Mouse (Mus musculus) forebrain, embryonic 10.5 days (tissue): ENCODE measurements around the gene BC051019. TPM values are rescaled to one million over a fixed set of nuclear protein-coding genes. Genes with fewer than 3 reads are reported as not detected.

Experiments
- DNase-seq: peaks from one replicate; pipeline ENCODE4 v3.0.0-alpha.2; 2017; ENCODE audit warnings: low spot score; ENCODE audit errors: extremely low spot score
- H3K27ac ChIP-seq: fragments of 300-500 bp; sonication (generic); 2 replicates; pipeline ENCODE4 v1.5.1; 2016; ENCODE audit warnings: mild to moderate bottlenecking
- H3K27me3 ChIP-seq: fragments of 300-500 bp; sonication (generic); 2 replicates; pipeline ENCODE4 v1.6.1; 2016; ENCODE audit warnings: mild to moderate bottlenecking; ENCODE audit not compliant: poor library complexity, severe bottlenecking
- H3K36me3 ChIP-seq: fragments of 300-500 bp; sonication (generic); replicated peaks from 2 replicates; pipeline ENCODE4 v1.6.1; 2016; ENCODE audit warnings: mild to moderate bottlenecking, moderate library complexity
- H3K4me1 ChIP-seq: fragments of 300-500 bp; sonication (generic); 2 replicates; pipeline ENCODE4 v1.6.1; 2016
- H3K4me3 ChIP-seq: fragments of 300-500 bp; sonication (generic); 2 replicates; pipeline ENCODE4 v1.5.1; 2016; ENCODE audit warnings: mild to moderate bottlenecking, moderate library complexity
- H3K9me3 ChIP-seq: fragments of 300-500 bp; sonication (generic); 2 replicates; pipeline ENCODE4 v1.6.1; 2016; ENCODE audit warnings: mild to moderate bottlenecking, moderate library complexity
- WGBS: fragments of 180-500 bp; shearing (Covaris S2); methylation state at CpG from one replicate; pipeline ENCODE4 v1.1.7; 2016; 5-methylcytosine and 5-hydroxymethylcytosine counted together
- polyA plus RNA-seq: library from polyadenylated mRNA; unstranded; fragments of >200 nt; fragmentation: Nextera tagmentation; extraction: Ambion mirVana; gene quantifications from 2 replicates; pipeline ENCODE4 v1.2.1, GENCODE M21; 2016

The BC051019 gene
- polyA plus RNA-seq, result 0.20 and 0.25 TPM in 2 replicates

- no peaks in the 10 kb centered on the region for H3K36me3 ChIP-seq
- no peak for DNase-seq
- 98% methylated on average over 5 of the region's 5 CpGs for WGBS
- no peak within 1 kb of the TSS for H3K4me3 ChIP-seq
- no peaks in the 10 kb centered on the region for H3K27me3 ChIP-seq
- H3K27ac ChIP-seq, result no peak within 1 kb of the TSS
- H3K4me1 ChIP-seq, result no peaks in the 10 kb centered on the region
- H3K9me3 ChIP-seq, result peaks cover 5% of the 10 kb centered on the region; the same call in 1 of the 2 replicates
Measured at GRCm38 (mm10) chr7:109723697-109724096, at the start of gene BC051019. Gene BC051019 (minus strand): TSS chr7:109723850.

GRCm38 (mm10) chr7:109772251-109772650 lies 48.6 kb upstream of the BC051019 start:
- no peaks in the 10 kb centered on the region for H3K27me3 ChIP-seq
- no peak overlapping the region for H3K27ac ChIP-seq
- H3K9me3 ChIP-seq, result no peaks in the 10 kb centered on the region
- no peaks in the 10 kb centered on the region for H3K4me1 ChIP-seq
- H3K4me3 ChIP-seq, result no peak overlapping the region
- DNase-seq, result no peak
- no peaks in the 10 kb centered on the region for H3K36me3 ChIP-seq

- H3K27me3 ChIP-seq, result no peaks in the 10 kb centered on the region
- 68% methylated on average over 2 of the region's 2 CpGs for WGBS
- no peak overlapping the region for H3K27ac ChIP-seq
- no peaks in the 10 kb centered on the region for H3K36me3 ChIP-seq
- DNase-seq, result no peak
- H3K9me3 ChIP-seq, result no peaks in the 10 kb centered on the region
- no peak overlapping the region for H3K4me3 ChIP-seq
- no peaks in the 10 kb centered on the region for H3K4me1 ChIP-seq
Measured at GRCm38 (mm10) chr7:109768699-109769383, 45.2 kb upstream of the BC051019 start.

- 86% methylated on average over 7 of the region's 7 CpGs for WGBS
- H3K27ac ChIP-seq, result no peak overlapping the region
- H3K27me3 ChIP-seq, result no peaks in the 10 kb centered on the region
- no peaks in the 10 kb centered on the region for H3K4me1 ChIP-seq
- H3K36me3 ChIP-seq, result no peaks in the 10 kb centered on the region
- no peak for DNase-seq
- H3K4me3 ChIP-seq, result no peak overlapping the region
- no peaks in the 10 kb centered on the region for H3K9me3 ChIP-seq
Measured at GRCm38 (mm10) chr7:109767575-109768350, 44.1 kb upstream of the BC051019 start.

- no peak overlapping the region for H3K4me3 ChIP-seq
- WGBS, result 73% methylated on average over 2 of the region's 2 CpGs
- no peaks in the 10 kb centered on the region for H3K27me3 ChIP-seq
- no peak for DNase-seq
- no peaks in the 10 kb centered on the region for H3K4me1 ChIP-seq
- H3K9me3 ChIP-seq, result no peaks in the 10 kb centered on the region
- no peaks in the 10 kb centered on the region for H3K36me3 ChIP-seq
- no peak overlapping the region for H3K27ac ChIP-seq
Measured at GRCm38 (mm10) chr7:109764009-109764408, 40.4 kb upstream of the BC051019 start.

- H3K36me3 ChIP-seq, result no peaks in the 10 kb centered on the region
- peaks cover 17% of the 10 kb centered on the region for H3K4me1 ChIP-seq
- H3K27me3 ChIP-seq, result no peaks in the 10 kb centered on the region
- H3K4me3 ChIP-seq, result no peak overlapping the region
- DNase-seq, result no peak
- H3K27ac ChIP-seq, result no peak overlapping the region
- WGBS, result 92% methylated on average over 3 of the region's 3 CpGs
- no peaks in the 10 kb centered on the region for H3K9me3 ChIP-seq
Measured at GRCm38 (mm10) chr7:109756291-109756690, 32.6 kb upstream of the BC051019 start.

GRCm38 (mm10) chr7:109754034-109754433 lies 30.4 kb upstream of the BC051019 start:
- no peak overlapping the region for H3K27ac ChIP-seq
- peaks cover 20% of the 10 kb centered on the region for H3K4me1 ChIP-seq
- 93% methylated on average over 8 of the region's 8 CpGs for WGBS

GRCm38 (mm10) chr7:109752008-109752925 lies 28.6 kb upstream of the BC051019 start, which contains the start of gene Tmem9b:
Gene Tmem9b (minus strand): TSS chr7:109752875.
- Histone ChIP-seq H3K36me3 (no peaks in the 10 kb centered on the region), H3K27ac (peak within 1 kb of the TSS; percentile 92), H3K27me3 (no peaks in the 10 kb centered on the region), H3K4me1 (peaks cover 20% of the 10 kb centered on the region), H3K9me3 (no peaks in the 10 kb centered on the region), H3K4me3 (peak within 1 kb of the TSS; percentile 93)
- peak; percentile 74 for DNase-seq
- under 1% methylated on average over 74 of the region's 74 CpGs for WGBS

More at GRCm38 (mm10) chr7:109754034-109754433, 30.4 kb upstream of the BC051019 start:
- Histone ChIP-seq H3K27me3 (no peaks in the 10 kb centered on the region), H3K4me3 (no peak overlapping the region), H3K9me3 (no peaks in the 10 kb centered on the region), H3K36me3 (no peaks in the 10 kb centered on the region)
- DNase-seq, result no peak

- Histone ChIP-seq H3K4me1 (peaks cover 20% of the 10 kb centered on the region), H3K36me3 (no peaks in the 10 kb centered on the region; the same call in 1 of the 2 replicates), H3K4me3 (peak overlapping the region; percentile 93), H3K27me3 (no peaks in the 10 kb centered on the region), H3K9me3 (no peaks in the 10 kb centered on the region), H3K27ac (peak overlapping the region; percentile 92)
- DNase-seq, result no peak
- WGBS, result 4% methylated on average over 13 of the region's 13 CpGs
Measured at GRCm38 (mm10) chr7:109751427-109752007, 27.9 kb upstream of the BC051019 start.

- Histone ChIP-seq H3K4me1 (peaks cover 12% of the 10 kb centered on the region), H3K36me3 (peaks cover 23% of the 10 kb centered on the region), H3K27ac (no peak overlapping the region), H3K9me3 (no peaks in the 10 kb centered on the region), H3K27me3 (no peaks in the 10 kb centered on the region), H3K4me3 (no peak overlapping the region)
- DNase-seq, result no peak
- 69% methylated on average over 1 of the region's 1 CpGs for WGBS
Measured at GRCm38 (mm10) chr7:109747747-109748146, 24.1 kb upstream of the BC051019 start.

GRCm38 (mm10) chr7:109741703-109742102 lies 18.1 kb upstream of the BC051019 start:
- no peaks in the 10 kb centered on the region for H3K4me1 ChIP-seq
- no peak for DNase-seq
- no peaks in the 10 kb centered on the region for H3K27me3 ChIP-seq
- no peaks in the 10 kb centered on the region for H3K9me3 ChIP-seq
- H3K36me3 ChIP-seq, result peaks cover 36% of the 10 kb centered on the region
- 92% methylated on average over 4 of the region's 4 CpGs for WGBS
- no peak overlapping the region for H3K27ac ChIP-seq
- H3K4me3 ChIP-seq, result no peak overlapping the region

GRCm38 (mm10) chr7:109741060-109741459 lies 17.4 kb upstream of the BC051019 start:
- no peaks in the 10 kb centered on the region for H3K27me3 ChIP-seq
- H3K27ac ChIP-seq, result no peak overlapping the region
- no peaks in the 10 kb centered on the region for H3K4me1 ChIP-seq
- no peak overlapping the region for H3K4me3 ChIP-seq
- H3K9me3 ChIP-seq, result no peaks in the 10 kb centered on the region
- no peak for DNase-seq
- H3K36me3 ChIP-seq, result peaks cover 41% of the 10 kb centered on the region
- 84% methylated on average over 1 of the region's 1 CpGs for WGBS
